Mouse (Mus musculus): Measurements from ENCODE around the gene Lbr. TPM values are rescaled to one million over a fixed set of nuclear protein-coding genes. Genes with fewer than 3 reads are reported as not detected.
"Not testable (repeated sequence)": the region's sequence is repeated elsewhere in the genome, so short reads cannot be mapped to it uniquely, and the experiment has no call there.

The Lbr gene
- total RNA-seq, 1 experiment from 2014 or later, result 196 TPM

GRCm38 (mm10) chr1:181811481-181812223 lies 31.2 kb downstream of the Lbr start:
- ATAC-seq (replicated peaks; ENCODE audit: insufficient number of reproducible peaks, low FRiP score, low TSS enrichment, poor library complexity, severe bottlenecking), result no peak

GRCm38 (mm10) chr1:181800667-181801066 lies 42.2 kb downstream of the Lbr start:
- no peak for ATAC-seq (replicated peaks; ENCODE audit: insufficient number of reproducible peaks, low FRiP score, low TSS enrichment, poor library complexity, severe bottlenecking)

- ATAC-seq (replicated peaks; ENCODE audit: insufficient number of reproducible peaks, low FRiP score, low TSS enrichment, poor library complexity, severe bottlenecking), result no peak
Measured at GRCm38 (mm10) chr1:181799911-181800310, 42.9 kb downstream of the Lbr start.

- no peak for ATAC-seq (replicated peaks; ENCODE audit: insufficient number of reproducible peaks, low FRiP score, low TSS enrichment, poor library complexity, severe bottlenecking)
Measured at GRCm38 (mm10) chr1:181793541-181793940, 49.3 kb downstream of the Lbr start.

GRCm38 (mm10) chr1:181789952-181790351 lies 52.9 kb downstream of the Lbr start:
- no peak for ATAC-seq (replicated peaks; ENCODE audit: insufficient number of reproducible peaks, low FRiP score, low TSS enrichment, poor library complexity, severe bottlenecking)

GRCm38 (mm10) chr1:181782600-181782999 lies 60.2 kb downstream of the Lbr start:
- ATAC-seq (replicated peaks; ENCODE audit: insufficient number of reproducible peaks, low FRiP score, low TSS enrichment, poor library complexity, severe bottlenecking), result not testable (repeated sequence)

GRCm38 (mm10) chr1:181776541-181776940 lies 66.3 kb downstream of the Lbr start:
- no peak for ATAC-seq (replicated peaks; ENCODE audit: insufficient number of reproducible peaks, low FRiP score, low TSS enrichment, poor library complexity, severe bottlenecking)

GRCm38 (mm10) chr1:181771871-181772270 lies 71.0 kb downstream of the Lbr start:
- no peak for ATAC-seq (replicated peaks; ENCODE audit: insufficient number of reproducible peaks, low FRiP score, low TSS enrichment, poor library complexity, severe bottlenecking)

- no peak for ATAC-seq (replicated peaks; ENCODE audit: insufficient number of reproducible peaks, low FRiP score, low TSS enrichment, poor library complexity, severe bottlenecking)
Measured at GRCm38 (mm10) chr1:181769392-181769791, 73.5 kb downstream of the Lbr start.

Other genes with a start within 250 kb of the Lbr start
- gene Enah, start 176.9 kb upstream of the Lbr start, total RNA-seq (2017), result 0.11 to 0.39 TPM in 2 of 3 replicates, not detected in the other